Mouse (Mus musculus) heart, postnatal 0 days (tissue): ENCODE measurements at regions not wholly inside any gene's neighbourhood (a gene's known extent, or its start where the extent isn't known, plus 50 kb on each side); places are given as distances from the start of the nearest gene placed in this dataset.

ENCODE experiments used
- ATAC-seq: fragments of 200-750 bp; cut with Nextera tagmentation; 2 replicates; pipeline ENCODE4 v1.8.0; 2017; ENCODE audit warnings: low read depth, moderate number of reproducible peaks, moderate library complexity; ENCODE audit not compliant: insufficient read depth
- DNase-seq: peaks from one replicate; pipeline ENCODE4 v3.0.0-alpha.2; 2016; ENCODE audit warnings: low spot score
- H3K27ac ChIP-seq: fragments of 300-500 bp; sonication (generic); 2 replicates; pipeline ENCODE4 v1.5.1; 2014; ENCODE audit warnings: low read depth, mild to moderate bottlenecking
- H3K27me3 ChIP-seq: fragments of 300-500 bp; sonication (generic); 2 replicates; pipeline ENCODE4 v1.6.1; 2014; ENCODE audit warnings: low read length, mixed read lengths; ENCODE audit not compliant: control insufficient read depth, insufficient read depth
- H3K36me3 ChIP-seq: fragments of 300-500 bp; sonication (generic); replicated peaks from 2 replicates; pipeline ENCODE4 v1.6.1; 2014; ENCODE audit warnings: low read length, mixed read lengths; ENCODE audit not compliant: control insufficient read depth, insufficient read depth
- H3K4me1 ChIP-seq: fragments of 300-500 bp; sonication (generic); 2 replicates; pipeline ENCODE4 v1.6.1; 2014; ENCODE audit warnings: antibody characterized with exemption; ENCODE audit not compliant: control insufficient read depth, insufficient read depth
- H3K4me2 ChIP-seq: fragments of 300-500 bp; sonication (generic); 2 replicates; pipeline ENCODE4 v1.6.1; 2014; ENCODE audit warnings: low read depth, mild to moderate bottlenecking, low read length, moderate library complexity
- H3K4me3 ChIP-seq: fragments of 300-500 bp; sonication (generic); 2 replicates; pipeline ENCODE4 v1.5.1; 2014; ENCODE audit warnings: low read depth, low read length
- H3K9ac ChIP-seq: fragments of 300-500 bp; sonication (generic); replicated peaks from 2 replicates; pipeline ENCODE4 v1.6.1; 2014; ENCODE audit warnings: low read depth, low read length, mixed read lengths
- H3K9me3 ChIP-seq: fragments of 300-500 bp; sonication (generic); replicated peaks from 2 replicates; pipeline ENCODE4 v1.6.1; 2016; ENCODE audit warnings: low read length; ENCODE audit not compliant: control insufficient read depth
- CTCF ChIP-seq: IDR thresholded peaks from 2 replicates; pipeline ENCODE4 v1.5.1; 2016; ENCODE audit warnings: antibody characterized with exemption, control low read depth, low read depth
- EP300 ChIP-seq: IDR thresholded peaks from 2 replicates; pipeline ENCODE4 v1.6.1; 2016; ENCODE audit warnings: antibody characterized with exemption, low read depth
- WGBS: fragments of 180-500 bp; shearing (Covaris S2); extraction: QIAGEN DNeasy Blood & Tissue Kit; methylation state at CpG from one replicate; pipeline ENCODE4 v1.1.7; 2014; 5-methylcytosine and 5-hydroxymethylcytosine counted together

DNA sequence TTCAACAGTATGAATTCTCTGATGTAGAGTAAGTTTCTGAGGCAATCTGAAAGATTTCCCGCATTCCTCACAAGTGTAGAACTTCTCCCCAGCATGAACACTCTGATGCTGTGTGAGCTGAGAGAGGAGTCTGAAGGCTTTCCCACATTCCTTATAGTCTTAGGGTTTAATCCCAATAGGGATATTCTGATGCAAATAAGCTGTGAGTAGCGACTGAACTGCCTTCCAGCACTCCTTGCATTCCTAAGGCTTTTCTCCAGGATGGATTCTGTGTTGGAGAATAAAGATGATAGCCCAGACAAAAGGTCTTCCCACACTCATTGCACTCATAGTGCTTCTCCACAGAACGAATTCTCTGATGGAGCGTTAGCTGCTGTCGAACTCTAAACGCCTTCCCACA is 152.6 kb upstream of the Api5 start:
- Histone ChIP-seq H3K9ac (no peak overlapping the region), H3K27me3 (no peaks in the 10 kb centered on the region), H3K4me1 (no peaks in the 10 kb centered on the region), H3K36me3 (no peaks in the 10 kb centered on the region), H3K9me3 (no peaks in the 10 kb centered on the region), H3K4me3 (no peak overlapping the region), H3K4me2 (no peak overlapping the region), H3K27ac (no peak overlapping the region)
- WGBS = 70% methylated on average over 6 of the region's 6 CpGs
- no peak for TF ChIP-seq CTCF
- no peak for TF ChIP-seq EP300
- ATAC-seq (no peak), DNase-seq (no peak)

DNA sequence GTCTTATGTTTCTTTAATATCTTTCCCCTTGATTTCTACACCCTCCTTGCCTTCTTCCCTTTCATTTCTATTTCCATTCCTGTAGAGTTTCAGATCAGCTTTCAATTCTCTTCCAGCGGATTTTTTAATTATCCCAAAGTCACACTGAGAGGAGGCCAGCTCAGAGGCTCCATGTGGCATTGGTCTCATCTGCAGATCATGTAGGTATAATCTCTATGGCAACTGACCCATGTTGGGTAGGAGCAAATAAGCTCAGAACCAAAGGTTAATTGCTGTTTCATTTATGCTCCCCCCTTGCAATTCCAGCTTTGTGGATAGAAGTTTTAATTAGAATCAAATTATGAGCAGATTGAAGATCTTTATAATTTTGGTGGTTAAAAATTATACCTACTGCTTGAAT is 149.3 kb upstream of the Api5 start:
- H3K4me2 ChIP-seq = no peak overlapping the region
- no peak overlapping the region for H3K9ac ChIP-seq
- 61% methylated on average over 1 of the region's 1 CpGs for WGBS
- no peak for ATAC-seq
- H3K9me3 ChIP-seq = no peaks in the 10 kb centered on the region
- H3K4me1 ChIP-seq = no peaks in the 10 kb centered on the region
- H3K36me3 ChIP-seq = no peaks in the 10 kb centered on the region
- H3K27me3 ChIP-seq = no peaks in the 10 kb centered on the region
- no peak for DNase-seq
- TF ChIP-seq CTCF (no peak), EP300 (no peak)
- H3K4me3 ChIP-seq = no peak overlapping the region
- no peak overlapping the region for H3K27ac ChIP-seq

DNA sequence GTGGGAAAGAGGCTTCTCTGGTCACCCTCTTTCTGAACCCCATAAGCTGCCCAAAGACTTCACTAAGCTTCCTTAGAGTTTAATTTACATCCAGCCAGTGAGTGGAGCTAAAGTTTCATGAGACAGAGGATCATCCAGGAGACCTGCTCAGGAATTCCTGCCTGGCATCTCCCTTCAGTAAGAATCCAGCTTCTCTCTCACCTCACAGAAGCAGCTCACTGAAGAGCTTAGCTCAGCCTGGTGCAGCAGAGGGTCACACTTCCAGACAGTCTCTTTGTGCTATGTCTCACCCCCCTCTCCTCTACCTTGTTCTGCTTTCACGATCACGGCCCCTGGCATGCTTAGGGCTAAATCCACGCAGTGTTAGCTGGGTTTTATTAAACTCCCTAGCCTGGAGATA is 133.7 kb upstream of the Api5 start:
- no peak for TF ChIP-seq CTCF
- TF ChIP-seq EP300 = no peak
- no peaks in the 10 kb centered on the region for H3K9me3 ChIP-seq
- H3K9ac ChIP-seq = no peak overlapping the region
- H3K4me3 ChIP-seq = no peak overlapping the region
- H3K27ac ChIP-seq = no peak overlapping the region
- no peak overlapping the region for H3K4me2 ChIP-seq
- no peaks in the 10 kb centered on the region for H3K36me3 ChIP-seq
- 72% methylated on average over 3 of the region's 3 CpGs for WGBS
- no peaks in the 10 kb centered on the region for H3K4me1 ChIP-seq
- DNase-seq = no peak
- ATAC-seq = no peak
- H3K27me3 ChIP-seq = no peaks in the 10 kb centered on the region

DNA sequence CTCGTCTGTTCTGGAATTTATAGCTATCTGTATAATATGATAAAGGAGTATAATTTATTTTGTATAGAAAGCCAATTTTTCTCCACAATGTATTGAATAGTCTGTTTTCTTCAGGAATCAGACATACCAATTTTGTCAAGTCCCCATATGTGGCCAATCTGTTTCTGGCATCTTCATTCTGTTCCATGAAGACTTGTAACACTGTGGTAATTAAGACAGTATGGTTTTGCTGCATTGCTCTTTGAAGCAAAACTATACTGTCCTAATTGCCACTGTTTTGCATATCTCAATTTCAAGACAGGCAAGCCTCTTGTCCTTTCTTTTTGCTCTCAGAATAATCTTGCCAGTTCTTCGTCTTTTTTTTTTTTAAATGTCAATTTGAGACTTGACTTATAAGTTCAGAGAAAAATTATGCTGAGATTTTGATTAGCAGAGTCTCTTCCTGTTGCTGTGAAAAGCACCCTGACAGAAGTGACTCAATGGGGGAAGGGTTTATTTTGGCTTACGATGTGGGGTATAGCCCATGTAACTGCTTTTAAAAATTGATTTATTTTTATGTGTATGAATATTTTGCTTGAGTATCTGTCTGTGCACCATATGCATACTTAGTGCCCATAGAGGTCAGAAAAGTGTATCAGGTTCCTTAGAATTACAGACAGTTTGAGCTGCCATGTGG is 103.4 kb upstream of the Api5 start:
- no peak overlapping the region for H3K9ac ChIP-seq
- 79% methylated on average over 3 of the region's 3 CpGs for whole genome bisulfite sequencing
- no peak overlapping the region for H3K4me3 ChIP-seq
- TF ChIP-seq CTCF = no peak
- no peak for TF ChIP-seq EP300
- H3K27me3 ChIP-seq = no peaks in the 10 kb centered on the region
- H3K36me3 ChIP-seq = no peaks in the 10 kb centered on the region
- no peaks in the 10 kb centered on the region for H3K9me3 ChIP-seq
- no peak for ATAC-seq
- no peaks in the 10 kb centered on the region for H3K4me1 ChIP-seq
- DNase-seq = no peak
- no peak overlapping the region for H3K27ac ChIP-seq
- no peak overlapping the region for H3K4me2 ChIP-seq

DNA sequence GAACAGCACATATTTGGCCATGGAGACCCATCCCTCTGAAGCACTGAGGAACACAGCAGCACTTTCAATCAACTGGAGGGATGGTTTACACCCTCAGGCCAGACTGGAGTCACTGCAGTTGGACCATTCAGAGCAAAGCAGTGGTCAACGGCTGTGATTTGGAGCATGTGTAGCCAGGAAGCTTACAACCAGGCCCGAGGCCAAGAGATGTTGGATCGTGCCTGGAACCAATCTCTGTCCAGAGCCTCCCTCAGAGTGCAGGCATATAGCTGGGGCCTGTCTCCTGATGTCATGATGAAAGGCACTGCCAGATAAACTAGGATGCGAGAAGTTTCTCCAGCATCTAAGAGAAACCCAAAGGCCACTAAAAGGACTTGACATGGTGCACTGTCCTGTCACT is 98.7 kb upstream of the Api5 start:
- Histone ChIP-seq H3K9me3 (no peaks in the 10 kb centered on the region), H3K4me1 (no peaks in the 10 kb centered on the region), H3K9ac (no peak overlapping the region), H3K4me3 (no peak overlapping the region), H3K27me3 (no peaks in the 10 kb centered on the region), H3K36me3 (no peaks in the 10 kb centered on the region), H3K27ac (no peak overlapping the region), H3K4me2 (no peak overlapping the region)
- ATAC-seq = no peak
- WGBS = 64% methylated on average over 4 of the region's 4 CpGs
- no peak for DNase-seq
- TF ChIP-seq CTCF (no peak), EP300 (no peak)

DNA sequence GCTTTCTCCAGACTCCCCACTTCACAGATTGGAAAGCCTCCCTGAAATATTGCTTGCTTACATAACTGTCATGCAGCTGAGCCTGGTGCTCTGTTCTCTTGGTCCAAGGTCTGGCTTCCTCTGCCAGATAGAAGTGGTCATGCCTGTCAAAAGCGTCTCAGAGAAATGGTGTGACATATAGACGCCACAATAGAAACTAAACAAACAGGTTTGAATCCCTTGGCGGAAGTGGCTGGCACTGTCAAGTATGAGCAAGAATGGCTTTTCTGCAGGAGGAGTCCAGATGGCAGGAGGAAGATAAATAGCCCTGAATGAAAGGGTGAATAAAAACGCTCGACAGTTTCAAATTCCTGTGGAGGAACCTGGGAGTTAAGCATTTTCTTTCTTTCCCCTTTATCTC is 93.2 kb upstream of the Api5 start:
- Histone ChIP-seq H3K4me1 (no peaks in the 10 kb centered on the region), H3K36me3 (no peaks in the 10 kb centered on the region), H3K9me3 (no peaks in the 10 kb centered on the region), H3K4me3 (no peak overlapping the region), H3K9ac (no peak overlapping the region), H3K27me3 (no peaks in the 10 kb centered on the region), H3K4me2 (no peak overlapping the region), H3K27ac (no peak overlapping the region)
- ATAC-seq (no peak), DNase-seq (no peak)
- TF ChIP-seq EP300 = no peak
- TF ChIP-seq CTCF = no peak
- WGBS = 64% methylated on average over 5 of the region's 5 CpGs
